Mouse (Mus musculus): ENCODE data around the gene Usp50.

- no peak for TF ChIP-seq CTCF (conservative IDR thresholded peaks at IDR 0.05 in 1 of 2, IDR thresholded peaks at IDR 0.05 in 1 of 2; ENCODE audit: low read depth in 2 of 2, low read length in 2 of 2)
- no peak for TF ChIP-seq RAD21 (IDR thresholded peaks at IDR 0.05; ENCODE audit: low read depth, low read length)
- TF ChIP-seq TCF12 (IDR thresholded peaks at IDR 0.05; ENCODE audit: low read depth, low read length), result no peak
- TF ChIP-seq RCOR1 (conservative IDR thresholded peaks at IDR 0.05; ENCODE audit: low read depth, low read length), result no peak
- TF ChIP-seq NELFE (IDR thresholded peaks at IDR 0.05; ENCODE audit: low read depth, low read length), result no peak
- TF ChIP-seq MXI1 (IDR thresholded peaks at IDR 0.05; ENCODE audit: low read depth, low read length), result no peak
- no peak for TF ChIP-seq POLR2A (IDR thresholded peaks at IDR 0.05; ENCODE audit: low read depth, low read length)
- TF ChIP-seq USF1 (IDR thresholded peaks at IDR 0.05; ENCODE audit: low read depth, low read length), result no peak
- no peak for TF ChIP-seq BHLHE40 (IDR thresholded peaks at IDR 0.05; ENCODE audit: low read depth, low read length)
- no peak for TF ChIP-seq MAFK (IDR thresholded peaks at IDR 0.05; ENCODE audit: insufficient replicate concordance, low read length)
- no peak for TF ChIP-seq HCFC1 (IDR thresholded peaks at IDR 0.05; ENCODE audit: low read depth, low read length)
- no peak for TF ChIP-seq SMC3 (IDR thresholded peaks at IDR 0.05; ENCODE audit: low read depth, low read length)
- TF ChIP-seq ELF1 (IDR thresholded peaks at IDR 0.05; ENCODE audit: low read depth, low read length), result no peak
These were observed 3.0 kb downstream of the Usp50 start for GRCm38 (mm10) chr2:126780286-126780685.
